Mouse (Mus musculus) MEL (cell line): ENCODE measurements around the gene Trdn. TPM values are rescaled to one million over a fixed set of nuclear protein-coding genes. Genes with fewer than 3 reads are reported as not detected.
A peak's percentile ranks its signal among the peaks of the same experiment; 100 is the strongest.

Experiments used
- DNase-seq: peaks from one replicate; pipeline ENCODE4 v3.0.0; 2011; ENCODE audit warnings: low read depth, low spot score
- H3K27ac ChIP-seq: 2 replicates; pipeline ENCODE4 v1.5.1; 2012; ENCODE audit warnings: low read depth, mild to moderate bottlenecking, control low read depth, low read length, moderate library complexity; ENCODE audit not compliant: control insufficient read depth
- H3K27me3 ChIP-seq, 2 experiments: fragments of 150-350 bp in 1 of 2; sonication (generic) in 1 of 2; 2 replicates each; pipeline ENCODE4 v1.6.1; 2012; ENCODE audit warnings: low read length in 2 of 2, mild to moderate bottlenecking in 2 of 2, improper control_type of control experiment in 1 of 2, moderate library complexity in 1 of 2; ENCODE audit not compliant: insufficient read depth in 2 of 2, control insufficient read depth in 1 of 2
- H3K36me3 ChIP-seq, 2 experiments: 2 replicates each; pipeline ENCODE4 v1.6.1; 2012 to 2014; ENCODE audit warnings: low read length in 2 of 2, improper control_type of control experiment in 1 of 2, inconsistent platforms in 1 of 2, mild to moderate bottlenecking in 1 of 2; ENCODE audit not compliant: insufficient read depth in 2 of 2, control insufficient read depth in 1 of 2
- H3K4me1 ChIP-seq, 2 experiments: fragments of 150-350 bp in 1 of 2; sonication (generic) in 1 of 2; 2 replicates each; pipeline ENCODE4 v1.6.1; 2012; ENCODE audit warnings: low read length in 2 of 2, improper control_type of control experiment in 1 of 2, mild to moderate bottlenecking in 1 of 2; ENCODE audit not compliant: insufficient read depth in 2 of 2, control insufficient read depth in 1 of 2
- H3K4me3 ChIP-seq, 2 experiments: fragments of 150-350 bp in 1 of 2; sonication (generic) in 1 of 2; 2 replicates each; pipeline ENCODE4 v1.5.1; 2012; ENCODE audit warnings: low read depth in 2 of 2, low read length in 2 of 2, mild to moderate bottlenecking in 2 of 2, moderate library complexity in 2 of 2, control low read depth in 1 of 2, improper control_type of control experiment in 1 of 2; ENCODE audit not compliant: control insufficient read depth in 1 of 2, insufficient read depth in 1 of 2
- H3K79me2 ChIP-seq: 2 replicates; pipeline ENCODE4 v1.6.1; 2012; ENCODE audit warnings: mild to moderate bottlenecking, low read length, moderate library complexity; ENCODE audit not compliant: control insufficient read depth, poor library complexity, insufficient read depth
- H3K9ac ChIP-seq: 2 replicates; pipeline ENCODE4 v1.6.1; 2012; ENCODE audit warnings: low read depth, mild to moderate bottlenecking, control low read depth, low read length, moderate library complexity; ENCODE audit not compliant: control insufficient read depth, poor library complexity, severe bottlenecking
- H3K9me3 ChIP-seq: fragments of 150-350 bp; sonication (generic); replicated peaks from 2 replicates; pipeline ENCODE4 v1.6.1; 2012; ENCODE audit warnings: mild to moderate bottlenecking, low read length, improper control_type of control experiment, moderate library complexity; ENCODE audit not compliant: insufficient read depth
- BHLHE40 ChIP-seq: IDR thresholded peaks from 2 replicates; pipeline ENCODE4 v1.6.1; 2012; ENCODE audit warnings: low read depth, mild to moderate bottlenecking, inconsistent platforms, low read length, improper control_type of control experiment, borderline replicate concordance
- CHD1 ChIP-seq: IDR thresholded peaks from 2 replicates; pipeline ENCODE4 v1.6.1; 2012; ENCODE audit warnings: low read depth, mild to moderate bottlenecking, inconsistent platforms, low read length, improper control_type of control experiment
- CTCF ChIP-seq, 3 experiments: IDR thresholded peaks in 2 of 3; conservative IDR thresholded peaks in 1 of 3; 2 replicates each; pipeline ENCODE4 v1.5.1; 2011 to 2012; ENCODE audit warnings: low read length in 3 of 3, low read depth in 2 of 3, mild to moderate bottlenecking in 2 of 3, improper control_type of control experiment in 1 of 3, inconsistent platforms in 1 of 3, mixed read lengths in 1 of 3, moderate library complexity in 1 of 3; ENCODE audit not compliant: control insufficient read depth in 1 of 3, insufficient read depth in 1 of 3, poor library complexity in 1 of 3, severe bottlenecking in 1 of 3
- E2F4 ChIP-seq: IDR thresholded peaks from 2 replicates; pipeline ENCODE4 v1.6.1; 2011; ENCODE audit warnings: low read depth, low read length, improper control_type of control experiment, borderline replicate concordance
- ELF1 ChIP-seq: IDR thresholded peaks from 2 replicates; pipeline ENCODE4 v1.6.1; 2014; ENCODE audit warnings: low read depth, mild to moderate bottlenecking, inconsistent platforms, low read length, improper control_type of control experiment, moderate library complexity
- EP300 ChIP-seq, 2 experiments: IDR thresholded peaks; 2 replicates each; pipeline ENCODE4 v1.6.1; 2011; ENCODE audit warnings: improper control_type of control experiment in 2 of 2, low read length in 2 of 2, low read depth in 1 of 2, mild to moderate bottlenecking in 1 of 2
- JUND ChIP-seq: IDR thresholded peaks from 2 replicates; pipeline ENCODE4 v1.6.1; 2011; ENCODE audit warnings: low read depth, mild to moderate bottlenecking, improper control_type of control experiment, low read length
- MAFK ChIP-seq: IDR thresholded peaks from 2 replicates; pipeline ENCODE4 v1.6.1; 2011; ENCODE audit warnings: low read depth, mild to moderate bottlenecking, low read length, improper control_type of control experiment, borderline replicate concordance
- MAX ChIP-seq: IDR thresholded peaks from 2 replicates; pipeline ENCODE4 v1.6.1; 2011; ENCODE audit warnings: low read length, improper control_type of control experiment
- MAZ ChIP-seq: IDR thresholded peaks from 2 replicates; pipeline ENCODE4 v1.6.1; 2012; ENCODE audit warnings: low read depth, mild to moderate bottlenecking, inconsistent platforms, low read length, improper control_type of control experiment
- MEF2A ChIP-seq: IDR thresholded peaks from 2 replicates; pipeline ENCODE4 v1.6.1; 2014; ENCODE audit warnings: low read depth, mild to moderate bottlenecking, inconsistent platforms, low read length, improper control_type of control experiment; ENCODE audit not compliant: poor library complexity, insufficient replicate concordance, severe bottlenecking; ENCODE audit errors: extremely low read depth
- MXI1 ChIP-seq: IDR thresholded peaks from 2 replicates; pipeline ENCODE4 v1.6.1; 2011; ENCODE audit warnings: mild to moderate bottlenecking, low read depth, low read length, improper control_type of control experiment
- MYB ChIP-seq: IDR thresholded peaks from 2 replicates; pipeline ENCODE4 v1.6.1; 2011; ENCODE audit warnings: mild to moderate bottlenecking, low read depth, low read length, improper control_type of control experiment
- MYC ChIP-seq: IDR thresholded peaks from 2 replicates; pipeline ENCODE4 v1.6.1; 2011; ENCODE audit warnings: low read depth, mild to moderate bottlenecking, low read length, improper control_type of control experiment, moderate library complexity
- NELFE ChIP-seq: IDR thresholded peaks from 2 replicates; pipeline ENCODE4 v1.6.1; 2011; ENCODE audit warnings: low read depth, low read length, improper control_type of control experiment
- NRF1 ChIP-seq: IDR thresholded peaks from 2 replicates; pipeline ENCODE4 v1.6.1; 2014; ENCODE audit warnings: low read depth, mild to moderate bottlenecking, inconsistent platforms, low read length, improper control_type of control experiment, moderate library complexity; ENCODE audit not compliant: poor library complexity, insufficient read depth, severe bottlenecking
- POLR2A ChIP-seq, 2 experiments: IDR thresholded peaks; 2 replicates each; pipeline ENCODE4 v1.6.1; 2011 to 2012; ENCODE audit warnings: low read length in 2 of 2, mild to moderate bottlenecking in 2 of 2, control low read depth in 1 of 2, improper control_type of control experiment in 1 of 2, low read depth in 1 of 2, moderate library complexity in 1 of 2; ENCODE audit not compliant: control insufficient read depth in 1 of 2, insufficient read depth in 1 of 2, poor library complexity in 1 of 2
- POLR2AphosphoS2 ChIP-seq: IDR thresholded peaks from 2 replicates; pipeline ENCODE4 v1.6.1; 2011; ENCODE audit warnings: low read length, improper control_type of control experiment
- RAD21 ChIP-seq: IDR thresholded peaks from 2 replicates; pipeline ENCODE4 v1.6.1; 2011; ENCODE audit warnings: mild to moderate bottlenecking, low read depth, low read length, improper control_type of control experiment
- RCOR1 ChIP-seq: IDR thresholded peaks from 2 replicates; pipeline ENCODE4 v1.6.1; 2012; ENCODE audit warnings: low read depth, mild to moderate bottlenecking, inconsistent platforms, low read length, improper control_type of control experiment
- SIN3A ChIP-seq: IDR thresholded peaks from 2 replicates; pipeline ENCODE4 v1.6.1; 2012; ENCODE audit warnings: low read length, improper control_type of control experiment, inconsistent platforms
- SMC3 ChIP-seq: IDR thresholded peaks from 2 replicates; pipeline ENCODE4 v1.6.1; 2011; ENCODE audit warnings: low read depth, low read length, improper control_type of control experiment
- TCF12 ChIP-seq: IDR thresholded peaks from 2 replicates; pipeline ENCODE4 v1.6.1; 2014; ENCODE audit warnings: low read depth, mild to moderate bottlenecking, inconsistent platforms, low read length, improper control_type of control experiment, moderate library complexity
- UBTF ChIP-seq: IDR thresholded peaks from 2 replicates; pipeline ENCODE4 v1.6.1; 2012; ENCODE audit warnings: low read depth, mild to moderate bottlenecking, inconsistent platforms, low read length, improper control_type of control experiment, moderate library complexity, borderline replicate concordance; ENCODE audit not compliant: insufficient read depth
- USF2 ChIP-seq, 2 experiments: IDR thresholded peaks; 2 replicates each; pipeline ENCODE4 v1.6.1; 2011 to 2012; ENCODE audit warnings: improper control_type of control experiment in 2 of 2, low read length in 2 of 2, borderline replicate concordance in 1 of 2, inconsistent platforms in 1 of 2, low read depth in 1 of 2, mild to moderate bottlenecking in 1 of 2; ENCODE audit not compliant: insufficient read depth in 1 of 2
- ZC3H11A ChIP-seq: IDR thresholded peaks from 2 replicates; pipeline ENCODE4 v1.6.1; 2012; ENCODE audit warnings: low read depth, mild to moderate bottlenecking, inconsistent platforms, low read length, improper control_type of control experiment
- ZKSCAN1 ChIP-seq: IDR thresholded peaks from 2 replicates; pipeline ENCODE4 v1.6.1; 2012; ENCODE audit warnings: low read depth, mild to moderate bottlenecking, inconsistent platforms, low read length, improper control_type of control experiment, moderate library complexity
- ZNF384 ChIP-seq: IDR thresholded peaks from 2 replicates; pipeline ENCODE4 v1.6.1; 2012; ENCODE audit warnings: low read depth, mild to moderate bottlenecking, inconsistent platforms, low read length, improper control_type of control experiment
- polyA plus RNA-seq, 2 experiments: library from polyadenylated mRNA; stranded (reverse) in 1 of 2; unstranded in 1 of 2; fragments of >175 nt in 1 of 2; fragments of >200 nt in 1 of 2; gene quantifications; 2 replicates each; pipeline versions ENCODE4 v1.2.1 to v1.2.4; 2012; ENCODE audit warnings: low replicate concordance in 2 of 2, low read depth in 1 of 2; ENCODE audit not compliant: insufficient read length in 2 of 2, insufficient read depth in 1 of 2, missing spikeins in 1 of 2
- total RNA-seq: library from RNA; depleted of rRNA; stranded (reverse); fragments of 300-350 nt; gene quantifications from 2 replicates; pipeline ENCODE4 v1.2.3, GENCODE M21; 2012

Gene Trdn
- total and polyA plus RNA-seq, 3 experiments: not detected

GRCm38 (mm10) chr10:33256202-33256601 is 175.8 kb downstream of the Trdn start:
- TF ChIP-seq USF2 (IDR thresholded peaks at IDR 0.05; ENCODE audit: borderline replicate concordance in 1 of 2, insufficient read depth in 1 of 2, low read depth in 1 of 2, low read length in 2 of 2) (no peak), NELFE (no peak), BHLHE40 (no peak)
- no peak overlapping the region for H3K27ac ChIP-seq
- H3K36me3 ChIP-seq: no peaks in the 10 kb centered on the region
- no peaks in the 10 kb centered on the region for H3K9me3 ChIP-seq
- H3K27me3 ChIP-seq: no peaks in the 10 kb centered on the region
- H3K9ac ChIP-seq: no peak overlapping the region
- no peaks in the 10 kb centered on the region for H3K4me1 ChIP-seq
- no peak overlapping the region for H3K4me3 ChIP-seq
- no peak for DNase-seq
- no peaks in the 10 kb centered on the region for H3K79me2 ChIP-seq

- no peaks in the 10 kb centered on the region for H3K36me3 ChIP-seq
- no peaks in the 10 kb centered on the region for H3K4me1 ChIP-seq
- DNase-seq: peak; percentile 18
- H3K27ac ChIP-seq: no peak overlapping the region
- no peaks in the 10 kb centered on the region for H3K27me3 ChIP-seq
- TF ChIP-seq SIN3A (no peak), ZKSCAN1 (no peak), MAX (no peak), ZC3H11A (peak; percentile 29), POLR2A (IDR thresholded peaks at IDR 0.05; ENCODE audit: control insufficient read depth in 1 of 2, insufficient read depth in 1 of 2, low read depth in 1 of 2, low read length in 2 of 2, poor library complexity in 1 of 2) (no peak), EP300 (IDR thresholded peaks at IDR 0.05; ENCODE audit: low read depth in 1 of 2, low read length in 2 of 2) (no peak), RAD21 (peak; percentile 51), ZNF384 (no peak), TCF12 (no peak), MXI1 (no peak), ELF1 (no peak), CTCF (IDR thresholded peaks at IDR 0.05 in 2 of 3, conservative IDR thresholded peaks at IDR 0.05 in 1 of 3; ENCODE audit: control insufficient read depth in 1 of 3, insufficient read depth in 1 of 3, low read depth in 2 of 3, low read length in 3 of 3, poor library complexity in 1 of 3, severe bottlenecking in 1 of 3) (peak in 2 of 3 experiments; percentile 17 to 40; a peak in 3 of 6 replicates), MEF2A (no peak), UBTF (no peak), E2F4 (no peak), MYC (no peak), MAZ (no peak), RCOR1 (no peak), MYB (no peak), SMC3 (peak; percentile 50), USF2 (IDR thresholded peaks at IDR 0.05; ENCODE audit: borderline replicate concordance in 1 of 2, insufficient read depth in 1 of 2, low read depth in 1 of 2, low read length in 2 of 2) (no peak), POLR2AphosphoS2 (no peak), JUND (no peak), MAFK (no peak), CHD1 (no peak), NRF1 (no peak)
- H3K79me2 ChIP-seq: no peaks in the 10 kb centered on the region
- no peaks in the 10 kb centered on the region for H3K9me3 ChIP-seq
- no peak overlapping the region for H3K9ac ChIP-seq
- no peak overlapping the region for H3K4me3 ChIP-seq
These were observed 224.6 kb downstream of the Trdn start for GRCm38 (mm10) chr10:33304982-33305381.
